Mouse (Mus musculus): Measurements from ENCODE around the gene Ccr9. TPM values are rescaled to one million over a fixed set of nuclear protein-coding genes. Genes with fewer than 3 reads are reported as not detected.

Gene Ccr9
- 0.19 and 0.23 TPM in 2 replicates for polyA plus RNA-seq (2015; fragmentation: Nextera tagmentation; extraction: Ambion mirVana)

GRCm38 (mm10) chr9:123678327-123679105 lies at the start of gene Ccr9, which contains the start of gene Slc6a20a:
Ccr9 (plus strand) TSS chr9:123678439.
Slc6a20a (minus strand) TSS chr9:123678885.
- DNase-seq (peak; percentile 80), ATAC-seq (peak; percentile 93)
- no peaks in the 10 kb centered on the region for H3K9me3 ChIP-seq (ENCODE audit: low read length)
- H3K9ac ChIP-seq (replicated peaks), result peak within 1 kb of the TSS; percentile 74
- 0 out of 2 replicates have a peak within 1 kb of the TSS, but pooled peaks have one; percentile 7 for H3K27ac ChIP-seq (ENCODE audit: low read depth)
- H3K4me1 ChIP-seq (ENCODE audit: insufficient read depth), result peaks cover 9% of the 10 kb centered on the region; the same call in 1 of the 2 replicates
- 2% methylated on average over 73 of the region's 73 CpGs for WGBS (ENCODE audit: insufficient replicate concordance)
- peak within 1 kb of the TSS; percentile 88 for H3K4me2 ChIP-seq (ENCODE audit: low read depth, low read length)
- peak within 1 kb of the TSS; percentile 75 for H3K4me3 ChIP-seq (ENCODE audit: low read depth, low read length)
- TF ChIP-seq EP300 (IDR thresholded peaks at IDR 0.05; ENCODE audit: low read depth), result no peak; the same call in 1 of the 2 replicates
- no peak for TF ChIP-seq CTCF (IDR thresholded peaks at IDR 0.05; ENCODE audit: low read depth)
- no peaks in the 10 kb centered on the region for H3K36me3 ChIP-seq (replicated peaks; ENCODE audit: insufficient read depth, low read length)
- H3K27me3 ChIP-seq (ENCODE audit: insufficient read depth, low read length), result peaks cover 40% of the 10 kb centered on the region

GRCm38 (mm10) chr9:123631666-123632065 lies 46.6 kb upstream of the Ccr9 start:
- DNase-seq (no peak), ATAC-seq (no peak)
- no peak overlapping the region for H3K9ac ChIP-seq (replicated peaks)
- H3K9me3 ChIP-seq (ENCODE audit: low read length), result no peaks in the 10 kb centered on the region
- H3K36me3 ChIP-seq (replicated peaks; ENCODE audit: insufficient read depth, low read length), result no peaks in the 10 kb centered on the region
- H3K4me1 ChIP-seq (ENCODE audit: insufficient read depth), result no peaks in the 10 kb centered on the region
- H3K27ac ChIP-seq (ENCODE audit: low read depth), result no peak overlapping the region
- TF ChIP-seq CTCF (IDR thresholded peaks at IDR 0.05; ENCODE audit: low read depth) (no peak), EP300 (IDR thresholded peaks at IDR 0.05; ENCODE audit: low read depth) (no peak)
- H3K4me2 ChIP-seq (ENCODE audit: low read depth, low read length), result no peak overlapping the region
- 68% methylated on average over 3 of the region's 3 CpGs for WGBS (ENCODE audit: insufficient replicate concordance)
- H3K4me3 ChIP-seq (ENCODE audit: low read depth, low read length), result no peak overlapping the region
- H3K27me3 ChIP-seq (ENCODE audit: insufficient read depth, low read length), result no peaks in the 10 kb centered on the region

GRCm38 (mm10) chr9:123632281-123632680 lies 46.0 kb upstream of the Ccr9 start, which contains the start of gene Slc6a20b:
Slc6a20b (minus strand) TSS chr9:123632565.
- ATAC-seq (no peak), DNase-seq (no peak)
- H3K4me1 ChIP-seq (ENCODE audit: insufficient read depth), result no peaks in the 10 kb centered on the region
- TF ChIP-seq CTCF (IDR thresholded peaks at IDR 0.05; ENCODE audit: low read depth), result no peak
- no peak for TF ChIP-seq EP300 (IDR thresholded peaks at IDR 0.05; ENCODE audit: low read depth)
- H3K4me3 ChIP-seq (ENCODE audit: low read depth, low read length), result no peak within 1 kb of the TSS
- no peak within 1 kb of the TSS for H3K27ac ChIP-seq (ENCODE audit: low read depth)
- no peaks in the 10 kb centered on the region for H3K9me3 ChIP-seq (ENCODE audit: low read length)
- H3K9ac ChIP-seq (replicated peaks), result no peak within 1 kb of the TSS
- WGBS (ENCODE audit: insufficient replicate concordance), result 73% methylated on average over 6 of the region's 6 CpGs
- H3K4me2 ChIP-seq (ENCODE audit: low read depth, low read length), result no peak within 1 kb of the TSS
- H3K36me3 ChIP-seq (replicated peaks; ENCODE audit: insufficient read depth, low read length), result no peaks in the 10 kb centered on the region
- no peaks in the 10 kb centered on the region for H3K27me3 ChIP-seq (ENCODE audit: insufficient read depth, low read length)

GRCm38 (mm10) chr9:123632993-123633392 lies 45.2 kb upstream of the Ccr9 start:
- Histone ChIP-seq H3K9ac (replicated peaks) (no peak overlapping the region), H3K36me3 (replicated peaks; ENCODE audit: insufficient read depth, low read length) (no peaks in the 10 kb centered on the region), H3K27me3 (ENCODE audit: insufficient read depth, low read length) (no peaks in the 10 kb centered on the region), H3K4me3 (ENCODE audit: low read depth, low read length) (no peak overlapping the region), H3K4me2 (ENCODE audit: low read depth, low read length) (no peak overlapping the region), H3K27ac (ENCODE audit: low read depth) (no peak overlapping the region), H3K9me3 (ENCODE audit: low read length) (no peaks in the 10 kb centered on the region), H3K4me1 (ENCODE audit: insufficient read depth) (no peaks in the 10 kb centered on the region)
- TF ChIP-seq CTCF (IDR thresholded peaks at IDR 0.05; ENCODE audit: low read depth), result no peak
- no peak for TF ChIP-seq EP300 (IDR thresholded peaks at IDR 0.05; ENCODE audit: low read depth)
- DNase-seq (no peak), ATAC-seq (no peak)
- WGBS (ENCODE audit: insufficient replicate concordance), result 70% methylated on average over 3 of the region's 3 CpGs

GRCm38 (mm10) chr9:123636771-123637170 lies 41.5 kb upstream of the Ccr9 start:
- no peak overlapping the region for H3K27ac ChIP-seq (ENCODE audit: low read depth)
- DNase-seq (no peak), ATAC-seq (no peak)
- no peaks in the 10 kb centered on the region for H3K9me3 ChIP-seq (ENCODE audit: low read length)
- no peaks in the 10 kb centered on the region for H3K4me1 ChIP-seq (ENCODE audit: insufficient read depth)
- H3K27me3 ChIP-seq (ENCODE audit: insufficient read depth, low read length), result no peaks in the 10 kb centered on the region
- no peaks in the 10 kb centered on the region for H3K36me3 ChIP-seq (replicated peaks; ENCODE audit: insufficient read depth, low read length)
- H3K9ac ChIP-seq (replicated peaks), result no peak overlapping the region
- WGBS (ENCODE audit: insufficient replicate concordance), result 72% methylated on average over 5 of the region's 5 CpGs
- no peak overlapping the region for H3K4me2 ChIP-seq (ENCODE audit: low read depth, low read length)
- H3K4me3 ChIP-seq (ENCODE audit: low read depth, low read length), result no peak overlapping the region
- TF ChIP-seq EP300 (IDR thresholded peaks at IDR 0.05; ENCODE audit: low read depth), result no peak

DNA sequence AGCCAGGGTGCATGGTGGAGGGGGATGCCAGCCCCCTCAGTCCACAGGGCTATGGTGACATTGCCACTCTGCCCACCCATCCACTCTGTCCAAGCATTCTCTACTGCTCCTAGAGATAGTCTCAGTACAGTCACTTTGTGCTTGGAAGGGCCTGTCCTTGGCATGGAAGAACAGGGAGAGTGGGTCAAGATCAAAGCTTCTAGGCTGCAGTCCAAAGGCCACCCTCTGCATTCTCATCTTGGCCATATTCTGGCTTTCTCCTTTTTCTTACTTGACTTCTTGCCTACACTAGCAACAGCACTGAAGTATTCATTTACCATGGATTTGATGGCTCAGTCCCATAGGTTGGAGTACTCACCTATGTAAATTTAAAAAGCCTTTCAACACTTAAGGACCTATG lies 40.0 kb upstream of the Ccr9 start:
- Histone ChIP-seq H3K27me3 (ENCODE audit: insufficient read depth, low read length) (no peaks in the 10 kb centered on the region), H3K9me3 (ENCODE audit: low read length) (no peaks in the 10 kb centered on the region), H3K27ac (ENCODE audit: low read depth) (no peak overlapping the region), H3K9ac (replicated peaks) (no peak overlapping the region), H3K4me3 (ENCODE audit: low read depth, low read length) (no peak overlapping the region), H3K4me2 (ENCODE audit: low read depth, low read length) (no peak overlapping the region), H3K36me3 (replicated peaks; ENCODE audit: insufficient read depth, low read length) (no peaks in the 10 kb centered on the region), H3K4me1 (ENCODE audit: insufficient read depth) (no peaks in the 10 kb centered on the region)
- ATAC-seq (no peak), DNase-seq (no peak)
- TF ChIP-seq EP300 (IDR thresholded peaks at IDR 0.05; ENCODE audit: low read depth), result no peak
- no peak for TF ChIP-seq CTCF (IDR thresholded peaks at IDR 0.05; ENCODE audit: low read depth)

Data from liver, postnatal 0 days (tissue).